Mouse (Mus musculus) colon, adult 2 months (tissue): ENCODE results near the gene Snf8. TPM values are rescaled to one million over a fixed set of nuclear protein-coding genes. Genes with fewer than 3 reads are reported as not detected.

Experiments
- polyA plus RNA-seq: library from polyadenylated mRNA; depleted of rRNA; stranded (reverse); fragments of >200 nt; gene quantifications from 2 replicates; pipeline ENCODE4 v1.2.3, GENCODE M21; 2012; rRNA removed

Gene Snf8
- polyA plus RNA-seq, result 28.8 and 29.8 TPM in 2 replicates

GRCm38 (mm10) chr11:96034596-96035052 lies at the start of gene Snf8:
TSS of gene Snf8 (plus strand) at chr11:96034885.

GRCm38 (mm10) chr11:96005403-96006271 lies 29.0 kb upstream of the Snf8 start, which contains the start of gene Igf2bp1:
TSS of gene Igf2bp1 (minus strand) at chr11:96005940.

GRCm38 (mm10) chr11:96065215-96065911 lies 30.7 kb downstream of the Snf8 start, which contains the start of gene Ube2z:
TSS of gene Ube2z (minus strand) at chr11:96065388.

GRCm38 (mm10) chr11:96075509-96076220 lies 41.0 kb downstream of the Snf8 start, which contains the start of gene Atp5g1:
TSS of gene Atp5g1 (minus strand) at chr11:96075670.

Other genes with a start within 250 kb of the Snf8 start
- 80.3 and 114 TPM in 2 replicates for gene Phospho1, start 210.4 kb upstream of the Snf8 start, polyA plus RNA-seq
- 2.2 and 2.9 TPM in 2 replicates for gene Gngt2, start 197.7 kb upstream of the Snf8 start, polyA plus RNA-seq
- 34.4 and 42.0 TPM in 2 replicates for gene Abi3, start 192.4 kb upstream of the Snf8 start, polyA plus RNA-seq
- 87.6 and 130 TPM in 2 replicates for gene B4galnt2, start 120.0 kb upstream of the Snf8 start, polyA plus RNA-seq
- 0.21 and 0.81 TPM in 2 replicates for gene Igf2bp1, start 28.9 kb upstream of the Snf8 start, polyA plus RNA-seq
- gene Gip, start 10.3 kb upstream of the Snf8 start, polyA plus RNA-seq, result not detected in 2 replicates
- gene Ube2z, start 30.5 kb downstream of the Snf8 start, polyA plus RNA-seq, result 28.7 and 38.5 TPM in 2 replicates
- gene Atp5g1, start 40.8 kb downstream of the Snf8 start, polyA plus RNA-seq, result 979 and 1,333 TPM in 2 replicates
- 0.08 and 0.10 TPM in 2 replicates for gene Calcoco2, start 77.1 kb downstream of the Snf8 start, polyA plus RNA-seq
- 18.0 and 18.6 TPM in 2 replicates for gene Ttll6, start 98.9 kb downstream of the Snf8 start, polyA plus RNA-seq
- 333 and 381 TPM in 2 replicates for gene Hoxb13, start 159.4 kb downstream of the Snf8 start, polyA plus RNA-seq
- 24.5 and 27.1 TPM in 2 replicates for gene Hoxb9, start 236.6 kb downstream of the Snf8 start, polyA plus RNA-seq
- 11.8 and 19.7 TPM in 2 replicates for gene Hoxb8, start 247.0 kb downstream of the Snf8 start, polyA plus RNA-seq